Mouse (Mus musculus) hindlimb bud, embryonic 11.5 days (tissue): ENCODE measurements around the gene Cdipt.

Experiments
- DNase-seq: peaks from one replicate; pipeline ENCODE4 v3.0.0-alpha.2; 2012; ENCODE audit warnings: low read depth, low spot score; ENCODE audit errors: extremely low spot score

Cdipt gene

DNA sequence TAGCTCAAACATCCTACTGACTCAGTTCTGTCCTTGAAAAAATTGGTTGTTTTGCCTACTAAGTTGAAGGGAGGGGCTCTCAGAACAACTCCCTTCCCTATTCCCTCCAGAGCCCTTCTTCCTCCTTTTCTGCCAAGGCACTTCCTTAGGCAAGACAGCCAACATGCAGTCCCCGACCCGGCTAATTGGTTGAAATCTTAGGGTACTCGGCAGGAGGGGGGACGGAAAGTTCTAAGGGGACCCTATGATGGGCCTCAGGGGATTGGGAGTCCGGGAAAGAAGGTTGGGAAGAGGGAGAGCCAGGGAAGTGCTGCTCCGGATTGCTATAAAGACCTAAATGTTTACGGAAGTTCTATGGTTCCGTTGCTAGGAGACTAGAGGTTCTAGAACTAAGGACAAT lies 221 bp upstream of the Cdipt start:
- DNase-seq = no peak

DNA sequence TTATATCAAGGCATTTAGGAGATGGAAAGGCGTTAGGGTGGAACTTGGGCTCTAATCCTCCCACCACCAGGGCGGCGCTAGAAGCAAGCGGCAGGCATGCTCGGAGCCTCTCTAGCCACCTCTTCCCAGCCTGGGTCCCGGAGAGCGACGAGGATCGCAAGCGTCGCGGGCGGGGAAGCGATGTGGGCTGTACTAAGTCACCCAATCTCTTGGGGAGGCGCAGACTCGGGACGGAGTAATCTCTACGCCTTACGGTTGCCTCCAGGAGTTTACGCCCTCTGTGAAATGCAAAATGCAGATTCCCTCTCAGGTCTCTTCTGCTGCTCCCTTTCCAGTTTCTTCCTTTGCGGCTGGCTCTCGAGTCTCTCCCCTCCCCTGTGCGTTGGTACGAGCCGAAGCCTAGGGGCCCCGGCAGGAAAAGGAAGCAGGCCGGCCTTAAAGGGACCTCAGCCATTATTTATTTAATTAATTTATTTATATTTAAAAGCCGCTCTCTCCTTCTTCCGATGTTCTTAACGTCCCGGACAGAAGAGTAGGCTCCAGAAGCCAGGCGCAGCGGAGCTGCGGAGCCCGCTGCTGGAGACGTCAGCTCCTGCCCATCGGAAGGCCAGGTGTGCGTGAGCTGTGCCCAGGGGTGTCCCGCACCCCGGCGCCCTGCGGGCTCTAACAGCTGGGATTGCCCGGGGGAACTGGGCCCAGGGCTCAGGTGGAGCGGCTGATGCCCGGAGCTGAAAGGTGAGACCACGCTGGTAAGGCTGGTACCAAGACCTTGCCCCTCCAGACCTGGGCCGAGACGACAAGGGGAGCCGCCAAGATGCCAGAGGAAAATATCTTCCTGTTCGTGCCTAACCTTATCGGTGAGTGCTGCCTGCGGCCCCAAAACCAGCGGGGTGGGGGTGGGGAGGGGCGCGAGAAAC lies 494 bp downstream of the Cdipt start, which contains the start of gene Cdiptos:
Gene Cdiptos (minus strand): TSS at position 149 of the 917 bp plus-strand sequence.
- peak; percentile 92 for DNase-seq

- DNase-seq = no peak
Measured at GRCm38 (mm10) chr7:126976878-126977459, 1.3 kb downstream of the Cdipt start.

DNA sequence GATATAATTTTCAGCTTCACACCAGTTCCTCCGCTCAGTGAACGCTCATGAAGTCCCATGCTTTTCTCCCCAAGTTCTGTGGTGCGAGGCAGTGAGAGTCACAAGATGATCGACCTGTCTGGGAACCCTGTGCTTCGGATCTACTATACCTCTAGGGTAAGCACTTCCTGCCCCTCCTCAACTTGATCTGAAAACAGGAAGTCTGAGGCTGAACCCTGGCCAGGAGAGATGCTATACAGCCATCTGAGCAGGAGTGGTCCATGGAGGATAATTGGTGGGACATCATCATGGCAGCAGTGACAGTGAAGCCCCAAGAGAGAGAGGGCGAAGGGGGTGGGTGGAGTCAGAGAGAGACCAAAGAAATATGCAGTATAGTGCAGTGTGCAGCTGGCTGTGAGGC lies 3.1 kb downstream of the Cdipt start:
- DNase-seq = no peak

- no peak for DNase-seq
Measured at GRCm38 (mm10) chr7:126981601-126982000, 5.9 kb downstream of the Cdipt start.

- no peak for DNase-seq
Measured at GRCm38 (mm10) chr7:126982054-126982453, 6.3 kb downstream of the Cdipt start.

GRCm38 (mm10) chr7:126983113-126983512 lies 7.4 kb downstream of the Cdipt start:
- no peak for DNase-seq

DNA sequence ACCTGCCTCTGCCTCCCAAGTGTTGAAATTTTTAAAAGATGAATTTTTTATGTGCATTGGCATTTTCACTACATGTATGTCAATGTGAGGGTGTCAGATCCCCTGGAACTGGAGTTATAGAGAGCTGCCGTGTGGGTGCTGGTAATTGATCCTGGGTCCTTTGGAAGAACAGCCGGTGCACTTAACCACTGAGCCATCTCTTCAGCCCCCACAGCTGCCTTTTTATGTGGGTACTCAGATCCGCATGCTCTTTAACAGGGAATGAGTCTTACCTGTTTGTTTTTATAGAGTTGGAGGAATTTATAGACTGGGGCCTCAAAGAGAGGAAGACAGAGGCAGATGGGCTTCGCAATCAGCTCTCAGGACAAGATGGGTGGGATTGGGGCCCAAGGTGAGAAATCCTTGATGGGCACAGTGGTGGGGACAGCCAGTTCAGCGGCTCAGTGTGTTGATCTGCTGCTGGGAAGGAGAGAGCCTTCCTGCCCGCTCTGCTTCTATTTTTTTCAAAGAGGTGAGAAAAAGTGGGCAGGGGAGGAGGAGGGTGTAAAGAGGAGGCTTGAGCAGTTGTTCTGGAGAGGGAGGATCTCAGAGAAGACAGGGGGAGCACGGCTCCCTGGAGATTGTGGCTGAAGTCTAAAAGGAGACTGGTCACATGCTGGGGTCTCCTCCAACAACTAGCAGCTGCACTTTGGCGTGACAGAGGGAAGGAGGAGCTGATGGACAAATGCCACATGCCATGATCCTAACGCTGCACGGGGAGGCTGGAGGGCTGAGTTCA lies 9.1 kb downstream of the Cdipt start:
- DNase-seq = no peak

DNA sequence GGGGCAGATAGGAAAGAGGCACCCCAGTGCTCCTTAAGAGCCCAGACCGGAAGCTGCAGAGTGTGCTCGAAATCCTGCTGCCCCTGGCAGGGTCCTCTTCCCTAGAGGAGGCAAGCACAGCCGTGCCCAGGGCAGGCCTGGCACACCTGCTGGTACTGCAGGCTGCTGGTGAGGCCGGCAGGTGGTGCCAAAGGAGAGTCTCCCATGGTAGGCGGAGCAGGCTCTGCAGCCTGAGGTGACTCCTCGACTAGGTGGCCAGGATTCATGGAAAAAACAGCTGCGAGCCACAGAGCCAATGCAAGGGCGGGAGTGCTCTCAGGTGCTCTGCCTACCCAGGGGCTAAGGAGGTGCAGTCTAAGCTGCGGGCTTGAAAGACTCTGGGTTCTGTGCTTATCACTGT lies 10.6 kb downstream of the Cdipt start:
- DNase-seq = no peak

DNA sequence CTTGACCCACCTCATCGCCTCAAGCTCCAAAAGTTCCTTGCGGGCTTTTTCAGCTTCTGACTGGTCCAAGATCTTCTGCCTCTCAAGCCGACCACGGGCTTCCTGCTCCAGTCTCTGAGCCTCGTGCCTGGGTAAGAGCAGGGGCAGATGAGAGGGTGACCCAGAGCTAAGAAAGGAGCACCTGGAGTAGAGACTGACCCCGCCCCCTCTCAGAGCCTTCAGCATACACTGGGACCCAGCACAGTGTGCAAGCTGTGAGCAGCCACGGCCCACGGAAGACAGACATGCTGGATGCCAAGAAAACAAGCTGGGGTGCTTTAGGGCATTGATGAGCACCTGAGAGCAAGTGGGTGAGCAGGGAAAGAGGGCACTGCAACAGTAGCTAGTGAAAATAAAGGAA lies 13.1 kb downstream of the Cdipt start:
- DNase-seq = no peak

- DNase-seq = no peak
Measured at GRCm38 (mm10) chr7:126996449-126996848, 20.7 kb downstream of the Cdipt start.

DNA sequence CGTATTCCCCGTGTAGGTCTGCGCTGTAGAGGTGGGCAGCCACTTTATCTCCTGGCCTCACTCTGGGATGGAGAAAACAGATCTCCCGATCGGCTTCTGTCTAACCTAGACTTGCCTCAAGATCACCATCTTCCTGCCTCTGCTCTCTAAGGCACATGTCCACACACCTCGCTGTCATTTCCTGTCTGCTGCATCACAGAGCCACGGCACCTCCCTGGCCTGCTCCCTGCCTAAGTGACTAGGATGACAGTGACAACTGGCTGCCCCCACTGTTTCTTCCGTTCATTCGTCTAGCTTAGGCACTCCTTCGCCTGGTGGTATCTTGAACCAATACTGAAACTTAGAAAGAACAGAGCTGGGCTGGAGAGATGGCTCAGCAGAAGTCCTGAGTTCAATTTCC lies 23.9 kb downstream of the Cdipt start:
- no peak for DNase-seq

- DNase-seq = no peak
Measured at GRCm38 (mm10) chr7:127003620-127004019, 27.9 kb downstream of the Cdipt start.

DNA sequence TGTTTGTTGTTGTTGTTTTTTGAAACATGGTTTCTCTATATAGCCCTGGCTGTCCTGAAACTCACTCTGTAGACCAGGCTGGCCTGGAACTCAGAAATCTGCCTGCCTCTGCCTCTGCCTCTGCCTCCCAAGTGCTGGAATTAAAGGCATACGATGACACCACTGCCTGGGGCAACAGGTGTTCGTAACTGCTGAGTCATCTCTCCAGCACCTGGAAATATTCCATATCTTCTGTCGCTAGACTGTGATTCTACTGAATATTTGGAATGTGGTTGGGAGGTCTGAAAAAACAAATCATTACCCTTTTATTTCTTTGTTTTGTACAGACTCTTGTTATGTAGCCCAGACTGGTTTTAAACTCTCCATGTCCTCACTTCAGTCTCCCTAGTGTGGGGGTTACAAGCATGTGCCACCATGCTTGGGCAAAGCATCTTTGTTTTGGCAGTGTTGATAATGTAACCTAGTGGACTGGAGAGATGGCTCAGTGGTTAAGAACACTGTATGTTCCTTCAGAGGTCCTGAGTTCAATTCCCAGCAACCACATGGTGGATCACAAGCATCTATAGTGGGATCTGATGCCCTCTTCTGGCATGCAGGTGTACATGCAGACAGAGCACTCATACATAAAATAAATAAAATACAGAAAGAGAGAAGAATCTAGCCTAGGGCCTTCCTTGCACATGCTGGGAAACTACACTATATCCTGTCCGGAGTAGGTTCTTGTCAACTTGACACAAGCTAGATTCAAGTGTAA lies 28.6 kb downstream of the Cdipt start:
- no peak for DNase-seq

- DNase-seq = no peak
Measured at GRCm38 (mm10) chr7:127007313-127008024, 31.8 kb downstream of the Cdipt start.

DNA sequence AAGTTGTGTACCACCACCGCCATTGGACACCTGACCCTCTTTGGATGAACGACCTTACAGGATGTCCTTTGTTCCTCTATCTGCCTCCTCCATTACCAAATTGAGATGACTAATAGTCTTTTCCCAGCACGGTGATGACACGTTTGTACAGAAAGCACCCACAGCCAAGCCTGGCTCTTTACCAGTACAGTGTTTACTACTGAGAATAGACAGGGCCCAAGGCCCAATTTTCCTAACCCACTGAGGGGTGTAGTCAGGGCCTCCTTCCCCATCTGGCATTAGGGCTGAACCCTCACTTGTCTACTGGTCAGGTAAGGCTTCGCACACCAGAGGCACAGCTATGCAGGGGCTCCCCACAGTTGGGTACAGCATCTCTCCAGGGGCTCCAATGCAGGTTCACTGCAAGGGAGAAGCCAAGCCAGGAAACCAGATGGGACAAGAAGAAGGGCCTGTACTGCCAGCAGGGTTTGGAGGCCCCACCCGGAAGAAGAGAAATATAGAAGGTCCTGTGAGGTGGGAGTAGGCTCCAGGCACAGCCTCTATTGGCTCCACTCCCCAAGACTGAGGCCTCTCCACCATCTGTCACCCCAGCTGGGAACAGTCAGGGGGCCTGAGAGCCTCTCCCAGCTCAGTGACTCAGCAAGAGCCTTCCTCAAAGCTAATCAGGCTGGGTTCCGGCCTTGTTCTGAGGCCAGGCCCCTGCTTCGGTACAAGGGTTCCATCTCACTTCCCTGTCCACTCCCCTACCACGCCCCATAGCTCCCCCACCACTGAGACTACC lies 32.7 kb downstream of the Cdipt start:
- no peak for DNase-seq

DNA sequence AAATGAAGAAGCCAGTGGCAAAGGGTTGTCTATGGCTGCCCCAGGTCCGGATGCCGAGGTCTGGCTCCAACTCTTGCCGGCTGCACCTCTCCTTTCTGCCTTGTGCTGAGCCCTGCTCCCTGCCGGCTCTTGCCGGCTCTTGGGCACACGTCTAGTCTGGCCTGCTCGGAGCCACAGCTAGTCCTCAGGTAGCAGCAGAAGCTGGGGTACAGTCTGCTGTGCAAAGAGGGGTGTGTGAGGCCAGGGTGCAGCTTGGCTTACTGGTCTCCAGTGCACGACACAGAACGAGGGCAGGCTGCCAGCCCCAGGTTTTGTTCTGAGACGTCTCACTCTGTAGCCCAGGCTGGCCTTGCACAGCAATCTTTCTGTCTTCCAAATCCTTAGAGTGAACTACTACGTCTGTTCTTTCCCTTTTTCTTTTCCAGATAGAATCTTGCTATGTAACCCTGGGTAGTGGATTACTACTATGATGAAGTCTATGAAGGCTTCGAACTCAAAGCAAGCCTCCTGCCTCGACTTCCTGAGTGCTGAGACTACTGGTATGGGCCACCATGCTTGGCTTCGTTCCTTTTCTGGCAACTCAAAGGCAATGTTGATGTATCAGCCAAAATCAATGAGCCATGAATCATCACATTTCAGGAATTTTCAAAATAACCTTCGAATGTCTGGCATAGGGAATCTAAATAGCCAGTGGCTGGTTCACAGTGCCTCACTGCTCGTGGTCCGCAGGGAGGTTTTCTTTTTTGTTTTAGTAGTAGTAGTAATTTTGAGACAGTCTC lies 33.8 kb downstream of the Cdipt start:
- no peak for DNase-seq

DNA sequence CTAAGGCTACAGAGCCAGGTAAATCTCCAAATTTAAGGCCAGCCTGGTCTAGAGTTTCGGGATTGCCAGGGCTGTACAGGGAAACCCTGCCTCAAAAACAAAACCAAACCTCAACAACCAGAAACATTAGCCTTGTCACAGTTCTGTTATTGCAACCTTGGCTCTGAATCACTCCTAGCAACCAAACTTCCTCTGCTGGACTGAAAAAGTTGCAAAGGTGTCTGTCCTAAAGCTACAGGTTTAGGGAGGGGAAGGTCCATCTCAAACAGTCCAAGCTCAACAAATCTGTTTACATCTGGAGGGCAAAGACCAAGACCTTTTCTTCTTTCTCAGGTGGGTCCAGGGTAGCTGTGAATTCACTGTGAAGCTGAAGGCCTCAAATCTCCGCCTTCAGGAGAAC lies 35.3 kb downstream of the Cdipt start:
- no peak for DNase-seq

GRCm38 (mm10) chr7:127011717-127012116 lies 36.0 kb downstream of the Cdipt start:
- no peak for DNase-seq
